Mouse (Mus musculus): ENCODE results near the gene Vgll2.

- TF ChIP-seq POLR2A (IDR thresholded peaks at IDR 0.05; ENCODE audit: borderline replicate concordance, insufficient read depth, low read length) (no peak), CTCF (IDR thresholded peaks at IDR 0.05; ENCODE audit: borderline replicate concordance, insufficient read depth, low read depth, low read length) (no peak)
These were observed 26.0 kb downstream of the Vgll2 start for GRCm38 (mm10) chr10:52048287-52048686.
